Mouse (Mus musculus) ES-CJ7 (cell line): ENCODE results near the gene Ros1.

Experiments
- DNase-seq: peaks from one replicate; pipeline ENCODE4 v3.0.0; 2011; ENCODE audit warnings: low read depth, low spot score

The Ros1 gene

GRCm38 (mm10) chr10:52159704-52160103 lies 35.3 kb downstream of the Ros1 start:
- no peak for DNase-seq

- DNase-seq = no peak
These were observed 61.5 kb downstream of the Ros1 start for GRCm38 (mm10) chr10:52133354-52134074.

DNA sequence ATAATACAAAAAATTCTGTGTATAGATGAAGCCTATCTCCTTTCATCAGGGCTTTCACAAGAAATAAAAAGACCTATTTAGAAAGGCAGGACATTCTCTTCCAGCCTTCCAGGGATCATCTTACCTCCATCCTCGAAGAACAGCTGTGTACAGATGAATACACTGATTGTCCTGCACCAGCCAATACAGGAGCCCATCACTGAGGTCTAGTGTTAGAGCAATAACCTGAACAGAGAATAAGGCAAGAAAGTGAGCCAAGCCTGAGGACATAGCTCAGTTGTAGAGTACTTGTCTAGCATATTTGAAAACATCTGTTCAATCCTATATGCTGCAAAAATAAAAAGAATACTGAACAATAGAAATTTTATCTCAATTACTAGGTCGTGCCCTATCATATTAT lies 64.3 kb downstream of the Ros1 start:
- DNase-seq = no peak

DNA sequence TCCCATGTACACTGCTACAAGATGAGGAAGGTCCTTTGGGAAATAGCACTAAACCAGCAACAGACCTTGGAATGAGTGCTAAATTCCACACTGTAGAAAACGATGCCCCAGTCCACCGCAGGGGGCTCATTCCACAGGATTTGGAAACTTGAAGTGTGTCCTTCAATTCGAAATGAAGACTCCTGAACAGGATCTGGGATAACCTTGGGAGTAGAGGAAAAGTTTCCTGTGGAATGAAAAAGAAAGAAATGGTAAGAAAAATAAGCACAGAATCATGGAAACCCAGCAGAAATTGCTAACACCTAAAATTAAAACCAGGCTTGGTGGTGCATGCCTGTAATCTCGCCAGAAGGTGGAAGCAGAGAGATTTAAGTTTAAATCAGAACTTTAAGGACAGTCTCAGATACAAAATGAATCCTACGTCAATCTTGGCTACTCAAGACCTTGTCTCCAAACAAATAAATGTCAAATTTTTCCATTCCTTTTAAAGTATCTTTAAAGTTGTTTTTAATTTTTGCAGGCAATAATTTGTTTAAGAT lies 66.1 kb downstream of the Ros1 start:
- DNase-seq = peak; percentile 33

GRCm38 (mm10) chr10:52106164-52106757 lies 88.8 kb downstream of the Ros1 start:
- peak; percentile 50 for DNase-seq

GRCm38 (mm10) chr10:52101273-52101672 lies 93.8 kb downstream of the Ros1 start:
- no peak for DNase-seq

DNA sequence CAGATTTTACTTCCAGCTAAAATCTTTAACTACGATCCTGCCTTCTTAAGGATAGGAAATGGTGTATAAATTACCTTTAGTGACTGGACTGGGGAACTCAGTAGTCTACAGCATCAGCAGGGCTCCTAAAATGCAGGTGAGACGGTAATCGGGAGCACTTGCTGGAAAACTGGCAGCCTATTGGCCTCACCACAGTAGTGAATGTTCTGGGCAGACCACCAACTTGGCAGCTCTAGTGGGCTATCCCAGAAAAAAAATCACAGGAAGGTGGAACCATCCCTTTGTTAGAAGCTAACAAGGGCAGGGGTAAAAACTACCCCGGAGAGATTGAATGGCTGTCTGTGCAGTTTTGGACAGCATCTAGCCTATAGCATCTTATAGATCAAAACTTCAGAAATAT lies 102.9 kb downstream of the Ros1 start:
- DNase-seq = no peak

DNA sequence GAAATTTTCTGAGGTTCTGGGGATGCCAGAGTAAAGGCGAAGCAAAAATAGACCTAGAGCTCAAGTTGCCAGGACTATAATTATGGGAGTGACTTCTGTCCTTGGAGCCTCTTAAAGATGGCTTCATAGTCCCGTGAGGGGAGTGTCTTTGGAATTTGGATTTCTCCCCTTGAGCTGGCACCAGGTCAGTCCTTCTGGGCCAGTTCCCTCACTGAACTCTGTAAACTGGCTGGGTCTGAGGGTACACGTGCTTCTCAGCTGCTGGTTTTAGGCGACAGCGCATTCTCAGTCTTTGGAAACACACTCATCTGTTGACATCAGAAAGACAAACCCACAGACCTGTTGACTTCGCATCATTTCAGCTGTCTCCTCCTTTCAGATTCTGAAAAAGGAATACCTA lies 108.4 kb downstream of the Ros1 start:
- DNase-seq = no peak

DNA sequence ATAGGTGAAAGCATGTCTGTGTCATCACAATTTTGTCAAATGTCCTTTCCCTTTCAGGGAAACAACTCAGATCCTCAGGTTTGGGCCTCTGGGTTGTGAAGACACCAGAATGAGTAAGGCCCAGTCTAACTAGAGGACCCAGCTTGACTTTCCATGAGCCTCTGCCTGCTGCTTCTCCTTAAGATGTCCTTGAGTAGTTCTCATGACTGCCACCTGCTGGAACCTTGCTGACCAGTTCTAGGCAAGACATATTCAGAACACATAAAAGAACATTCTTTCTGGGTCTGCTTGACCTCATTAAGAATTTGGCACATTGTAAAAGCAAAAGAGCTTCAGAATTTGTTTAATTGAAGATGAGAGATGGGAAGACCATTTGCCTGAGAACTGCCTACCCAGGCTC lies 122.6 kb downstream of the Ros1 start:
- peak; percentile 68 for DNase-seq

DNA sequence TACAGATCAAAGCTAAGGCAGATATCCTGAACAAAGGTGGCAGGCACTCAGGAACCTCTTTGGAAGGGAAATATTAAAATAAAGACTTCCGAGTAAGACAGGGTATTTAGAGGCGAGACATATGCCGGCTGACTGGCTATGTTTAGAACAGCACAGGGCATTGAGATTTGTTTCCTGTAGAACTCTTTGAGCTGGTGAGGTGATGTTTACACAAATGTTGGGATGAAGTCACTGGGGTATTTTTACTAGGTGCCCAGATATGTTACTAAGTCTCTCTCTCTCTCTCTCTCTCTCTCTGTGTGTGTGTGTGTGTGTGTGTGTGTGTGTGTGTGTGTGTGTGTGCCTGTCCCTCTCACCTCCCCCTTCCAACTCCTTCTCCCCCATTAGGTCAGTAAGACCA lies 146.8 kb downstream of the Ros1 start:
- DNase-seq = no peak

DNA sequence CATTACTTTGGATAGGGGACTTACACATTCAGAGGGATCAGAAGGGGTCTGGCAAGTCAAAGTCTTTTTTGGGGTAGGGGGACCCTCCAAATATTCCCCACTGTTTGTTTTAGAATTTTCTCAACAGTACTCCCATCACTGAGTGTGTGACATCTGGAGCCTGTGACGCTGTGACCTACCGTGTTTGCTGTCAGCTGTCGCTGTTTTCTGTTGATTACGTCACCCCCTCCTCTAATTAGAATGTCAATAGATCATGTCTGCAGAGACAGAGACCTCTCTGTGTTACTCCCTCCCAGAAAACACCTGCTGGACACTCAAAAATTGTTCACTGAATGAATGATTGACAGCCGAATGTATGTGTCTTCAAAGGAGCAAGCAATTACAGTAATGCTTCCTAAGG lies 152.0 kb downstream of the Ros1 start:
- DNase-seq = no peak

DNA sequence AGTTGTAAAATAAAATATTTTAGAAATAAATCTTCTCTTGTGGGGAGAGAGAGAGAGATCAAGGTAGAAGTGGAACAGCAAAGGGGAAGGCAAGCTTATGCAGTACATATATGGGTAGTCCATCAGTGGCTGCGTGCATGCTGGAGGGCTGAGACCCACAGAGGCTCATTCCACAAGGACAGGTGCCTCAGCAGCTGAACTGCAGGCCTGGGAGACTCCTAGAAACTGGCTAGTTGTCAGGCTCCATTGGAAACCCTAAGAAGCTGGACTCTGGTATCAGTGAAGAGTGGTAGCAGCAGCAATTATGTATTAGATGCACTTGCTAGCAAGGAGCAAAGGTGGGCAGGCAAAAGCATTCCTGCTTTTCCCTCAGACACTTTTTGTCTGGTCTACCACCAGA lies 155.7 kb downstream of the Ros1 start:
- no peak for DNase-seq

- DNase-seq = no peak
These were observed 161.3 kb downstream of the Ros1 start for GRCm38 (mm10) chr10:52033729-52034128.

- DNase-seq = peak; percentile 61
These were observed 165.5 kb downstream of the Ros1 start for GRCm38 (mm10) chr10:52029421-52030080.

GRCm38 (mm10) chr10:52028561-52029370 lies 166.3 kb downstream of the Ros1 start:
- DNase-seq = no peak

- DNase-seq = no peak
These were observed 167.6 kb downstream of the Ros1 start for GRCm38 (mm10) chr10:52027161-52028035.

GRCm38 (mm10) chr10:52025821-52026220 lies 169.2 kb downstream of the Ros1 start:
- DNase-seq = no peak

GRCm38 (mm10) chr10:52025291-52025690 lies 169.8 kb downstream of the Ros1 start:
- no peak for DNase-seq

DNA sequence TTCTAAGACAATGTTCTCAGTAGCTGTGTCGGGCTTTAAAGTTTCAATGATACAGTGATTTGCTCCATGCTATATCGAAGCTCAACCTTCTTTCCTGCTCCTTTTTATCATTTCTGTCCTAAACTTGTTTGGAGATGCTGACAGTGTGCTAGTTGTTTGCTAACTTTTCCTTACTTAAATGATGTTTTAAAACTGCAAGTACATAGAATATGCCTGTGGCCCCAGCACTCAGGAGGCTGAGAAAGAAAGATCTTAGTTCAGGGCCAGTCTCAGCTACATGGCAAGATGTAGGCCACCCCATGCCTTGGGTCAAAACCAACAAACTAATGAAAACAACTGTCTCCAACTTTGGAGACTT lies 171.0 kb downstream of the Ros1 start:
- no peak for DNase-seq

- no peak for DNase-seq
These were observed 171.6 kb downstream of the Ros1 start for GRCm38 (mm10) chr10:52023213-52024052.
